22 mouse cellular contexts compared by ENCODE assay signal in genomic region chr16:93742903-93743302, GRCm38 (mm10). TPM values are rescaled to one million over a fixed set of nuclear protein-coding genes. Genes with fewer than 3 reads are reported as not detected.
DNase-seq lines count a peak whose midpoint lies in the region; ATAC-seq and TF ChIP-seq lines count a peak whose summit lies in the region.
"Had no signal": no experiment of that assay in that cellular context is flagged by ENCODE, and none has a peak within 500 bp of the region (broad histone marks: within the 10 kb centered on the region; RNA-seq: fewer than 3 reads in every experiment).

No protein-coding gene starts in this region.

- TF ChIP-seq CTCF in hindbrain, postnatal 0 days (IDR thresholded peaks at IDR 0.05; ENCODE audit: low read depth) = no peak
- no peak for TF ChIP-seq CTCF in lung, embryonic 14.5 days (IDR thresholded peaks at IDR 0.05; ENCODE audit: low read depth)
- no peak for TF ChIP-seq CTCF in stomach, postnatal 0 days (IDR thresholded peaks at IDR 0.05; ENCODE audit: low read depth)

- no peak overlapping the region for H3K4me3 ChIP-seq in hindbrain, postnatal 0 days (ENCODE audit: low read length)
- no peak overlapping the region for H3K4me3 ChIP-seq in hindbrain, embryonic 10.5 days
- H3K4me3 ChIP-seq in lung, embryonic 14.5 days (ENCODE audit: low read depth, low read length) = no peak overlapping the region
- no peak overlapping the region for H3K4me3 ChIP-seq in stomach, embryonic 14.5 days (ENCODE audit: low read depth, low read length)
- H3K4me3 ChIP-seq in stomach, postnatal 0 days (ENCODE audit: low read depth, low read length) = no peak overlapping the region
- H3K4me3 ChIP-seq in stomach, embryonic 16.5 days (replicated peaks; ENCODE audit: low read length) = no peak overlapping the region
- H3K4me3 ChIP-seq: embryonic facial prominence, embryonic 10.5 days; erythroblast, embryonic 14.5 days; forebrain, embryonic 10.5 days; gastrocnemius, adult 2 months; heart, embryonic 10.5 days had no signal

- H3K27ac ChIP-seq in hindbrain, postnatal 0 days = peak overlapping the region; percentile 1; the same call in 1 of the 2 replicates
- no peak overlapping the region for H3K27ac ChIP-seq in hindbrain, embryonic 10.5 days
- H3K27ac ChIP-seq in lung, embryonic 14.5 days (ENCODE audit: low read depth) = peak overlapping the region; percentile 12; the same call in 1 of the 2 replicates
- peak overlapping the region; percentile 58; the same call in 1 of the 2 replicates for H3K27ac ChIP-seq in stomach, embryonic 14.5 days (ENCODE audit: low read length)
- H3K27ac ChIP-seq in stomach, postnatal 0 days (replicated peaks) = no peak overlapping the region
- H3K27ac ChIP-seq in stomach, embryonic 16.5 days (ENCODE audit: low read length) = peak overlapping the region; percentile 47; the same call in 1 of the 2 replicates
- H3K27ac ChIP-seq: embryonic facial prominence, embryonic 10.5 days; forebrain, embryonic 10.5 days; heart, embryonic 10.5 days; hindbrain, embryonic 14.5 days had no signal

- H3K9ac ChIP-seq in hindbrain, postnatal 0 days (replicated peaks; ENCODE audit: low read length) = no peak overlapping the region
- H3K9ac ChIP-seq in lung, embryonic 14.5 days = no peak overlapping the region
- no peak overlapping the region for H3K9ac ChIP-seq in stomach, embryonic 14.5 days (replicated peaks; ENCODE audit: low read depth, low read length)
- no peak overlapping the region for H3K9ac ChIP-seq in stomach, postnatal 0 days (ENCODE audit: low read length)
- H3K9ac ChIP-seq in stomach, embryonic 16.5 days (ENCODE audit: low read length) = no peak overlapping the region
- H3K9ac ChIP-seq: hindbrain, embryonic 14.5 days had no signal

- TF ChIP-seq EP300 in stomach, postnatal 0 days (optimal IDR thresholded peaks at IDR 0.05) = no peak

- peaks cover 28% of the 10 kb centered on the region for H3K36me3 ChIP-seq in hindbrain, postnatal 0 days (ENCODE audit: insufficient read depth, low read length)
- H3K36me3 ChIP-seq in hindbrain, embryonic 10.5 days = peaks cover 7% of the 10 kb centered on the region; the same call in 1 of the 2 replicates
- H3K36me3 ChIP-seq in lung, embryonic 14.5 days (ENCODE audit: insufficient read depth) = 0 out of 2 replicates have a peak, but pooled peaks cover 5% of the 10 kb centered on the region
- no peaks in the 10 kb centered on the region for H3K36me3 ChIP-seq in stomach, embryonic 14.5 days (ENCODE audit: control insufficient read depth, insufficient read depth, low read length)
- H3K36me3 ChIP-seq in stomach, postnatal 0 days (ENCODE audit: control insufficient read depth, insufficient read depth, low read length) = peaks cover 3% of the 10 kb centered on the region; the same call in 1 of the 2 replicates
- no peaks in the 10 kb centered on the region for H3K36me3 ChIP-seq in stomach, embryonic 16.5 days (ENCODE audit: control insufficient read depth, insufficient read depth, low read length)
- H3K36me3 ChIP-seq: forebrain, embryonic 10.5 days; heart, embryonic 10.5 days had no signal

- ATAC-seq in hindbrain, postnatal 0 days = no peak
- no peak for ATAC-seq in lung, embryonic 14.5 days (ENCODE audit: insufficient read depth)
- no peak; the same call in 1 of the 2 replicates for ATAC-seq in stomach, embryonic 14.5 days (ENCODE audit: insufficient number of reproducible peaks, insufficient read depth, low FRiP score, low read depth)
- no peak; the same call in 1 of the 2 replicates for ATAC-seq in stomach, postnatal 0 days (ENCODE audit: low FRiP score, low TSS enrichment)
- ATAC-seq in stomach, embryonic 16.5 days (ENCODE audit: insufficient read depth, low FRiP score) = peak; percentile 35; the same call in 1 of the 2 replicates
- ATAC-seq: forebrain, embryonic 14.5 days had no signal

- H3K4me1 ChIP-seq in hindbrain, postnatal 0 days (ENCODE audit: insufficient read depth, low read length) = no peaks in the 10 kb centered on the region
- peaks cover 4% of the 10 kb centered on the region; the same call in 1 of the 2 replicates for H3K4me1 ChIP-seq in hindbrain, embryonic 10.5 days (replicated peaks)
- H3K4me1 ChIP-seq in lung, embryonic 14.5 days (ENCODE audit: insufficient read depth) = no peaks in the 10 kb centered on the region
- H3K4me1 ChIP-seq in stomach, embryonic 14.5 days (ENCODE audit: control insufficient read depth, insufficient read depth, low read length) = peaks cover 8% of the 10 kb centered on the region; the same call in 1 of the 2 replicates
- no peaks in the 10 kb centered on the region for H3K4me1 ChIP-seq in stomach, postnatal 0 days (replicated peaks; ENCODE audit: control insufficient read depth, insufficient read depth)
- 0 out of 2 replicates have a peak, but pooled peaks cover 3% of the 10 kb centered on the region for H3K4me1 ChIP-seq in stomach, embryonic 16.5 days (ENCODE audit: control insufficient read depth, insufficient read depth, low read length)

- 56% methylated on average over 1 of the region's 1 CpGs for WGBS in hindbrain, postnatal 0 days
- 67% methylated on average over 1 of the region's 1 CpGs for WGBS in hindbrain, embryonic 10.5 days
- 21% methylated on average over 1 of the region's 1 CpGs for WGBS in lung, embryonic 14.5 days
- WGBS in stomach, embryonic 14.5 days = 20% methylated on average over 1 of the region's 1 CpGs
- WGBS in stomach, postnatal 0 days = 37% methylated on average over 1 of the region's 1 CpGs
- WGBS in stomach, embryonic 16.5 days = 29% methylated on average over 1 of the region's 1 CpGs

- no peaks in the 10 kb centered on the region for H3K27me3 ChIP-seq in hindbrain, postnatal 0 days (ENCODE audit: insufficient read depth, low read length)
- H3K27me3 ChIP-seq in hindbrain, embryonic 10.5 days (ENCODE audit: insufficient read depth, poor library complexity, severe bottlenecking) = no peaks in the 10 kb centered on the region
- H3K27me3 ChIP-seq in lung, embryonic 14.5 days (ENCODE audit: insufficient read depth, low read length) = no peaks in the 10 kb centered on the region
- no peaks in the 10 kb centered on the region for H3K27me3 ChIP-seq in stomach, embryonic 14.5 days (ENCODE audit: control insufficient read depth, insufficient read depth, low read length)
- H3K27me3 ChIP-seq in stomach, postnatal 0 days (ENCODE audit: control insufficient read depth, insufficient read depth, low read length) = no peaks in the 10 kb centered on the region
- no peaks in the 10 kb centered on the region for H3K27me3 ChIP-seq in stomach, embryonic 16.5 days (ENCODE audit: control insufficient read depth, insufficient read depth, low read length)

- no peak for DNase-seq in hindbrain, postnatal 0 days (ENCODE audit: low spot score)
- DNase-seq in hindbrain, embryonic 10.5 days (ENCODE audit: low spot score) = no peak
- DNase-seq in lung, embryonic 14.5 days = peak; percentile 9
- no peak for DNase-seq in lung, postnatal 25 days (ENCODE audit: low spot score)
- no peak for DNase-seq in stomach, postnatal 0 days (ENCODE audit: low spot score)
- no peak for DNase-seq in heart, adult 9 months (ENCODE audit: low spot score in 2 of 2)
- DNase-seq: adrenal gland, postnatal 14 days; cerebellum, adult 11-12 months; cerebellum, adult 9-11 months; gastrocnemius, adult 2 months; gastrocnemius, postnatal 25 days; heart, postnatal 10 days had no signal

- H3K9me3 ChIP-seq in hindbrain, postnatal 0 days (ENCODE audit: low read length) = no peaks in the 10 kb centered on the region
- H3K9me3 ChIP-seq in hindbrain, embryonic 10.5 days = no peaks in the 10 kb centered on the region
- H3K9me3 ChIP-seq in lung, embryonic 14.5 days (ENCODE audit: low read depth, low read length) = no peaks in the 10 kb centered on the region
- no peaks in the 10 kb centered on the region for H3K9me3 ChIP-seq in stomach, embryonic 14.5 days (ENCODE audit: control insufficient read depth, low read depth, low read length)
- H3K9me3 ChIP-seq in stomach, postnatal 0 days (ENCODE audit: control insufficient read depth, low read length) = no peaks in the 10 kb centered on the region
- no peaks in the 10 kb centered on the region for H3K9me3 ChIP-seq in stomach, embryonic 16.5 days (replicated peaks; ENCODE audit: control insufficient read depth, low read length)
- H3K9me3 ChIP-seq: embryonic facial prominence, embryonic 10.5 days; forebrain, embryonic 10.5 days; heart, embryonic 10.5 days had no signal

- H3K4me2 ChIP-seq in hindbrain, postnatal 0 days (ENCODE audit: low read depth, low read length) = no peak overlapping the region
- no peak overlapping the region for H3K4me2 ChIP-seq in lung, embryonic 14.5 days
- no peak overlapping the region for H3K4me2 ChIP-seq in stomach, embryonic 14.5 days (replicated peaks; ENCODE audit: low read depth, low read length)
- no peak overlapping the region for H3K4me2 ChIP-seq in stomach, postnatal 0 days (replicated peaks; ENCODE audit: low read depth)
- no peak overlapping the region for H3K4me2 ChIP-seq in stomach, embryonic 16.5 days (ENCODE audit: low read depth, low read length)
- H3K4me2 ChIP-seq: hindbrain, embryonic 14.5 days had no signal

RNA-seq across cellular contexts. Expression of gene Dop1b, which starts 31.2 kb away (rescaled TPM):
- 60.9 and 74.8 TPM in 2 replicates for total RNA-seq in hindbrain, postnatal 0 days (2014; rRNA removed)
- polyA plus RNA-seq in hindbrain, postnatal 0 days (2015; fragmentation: Nextera tagmentation; extraction: Ambion mirVana) = 25.4 and 26.8 TPM in 2 replicates
- 12.0 and 20.2 TPM in 2 replicates for polyA plus RNA-seq in hindbrain, embryonic 10.5 days (2016; fragmentation: Nextera tagmentation; extraction: Ambion mirVana)
- 13.4 and 16.2 TPM in 2 replicates for polyA plus RNA-seq in lung, embryonic 14.5 days (2014; fragmentation: Nextera tagmentation; extraction: Ambion mirVana)
- polyA plus RNA-seq in stomach, embryonic 14.5 days (2014; fragmentation: Nextera tagmentation; extraction: Ambion mirVana) = 20.4 and 24.7 TPM in 2 replicates
- 20.1 and 20.9 TPM in 2 replicates for polyA plus RNA-seq in stomach, postnatal 0 days (2015; fragmentation: Nextera tagmentation; extraction: Ambion mirVana)
- 27.8 and 35.6 TPM in 2 replicates for polyA plus RNA-seq in stomach, embryonic 16.5 days (2015; fragmentation: Nextera tagmentation; extraction: Ambion mirVana)

RNA-seq across cellular contexts. Expression of gene Cbr3, which starts 59.9 kb away (rescaled TPM):
- 0.58 and 5.1 TPM in 2 replicates for total RNA-seq in hindbrain, postnatal 0 days (2014; rRNA removed)
- 4.8 and 5.4 TPM in 2 replicates for polyA plus RNA-seq in hindbrain, postnatal 0 days (2015; fragmentation: Nextera tagmentation; extraction: Ambion mirVana)
- polyA plus RNA-seq in hindbrain, embryonic 10.5 days (2016; fragmentation: Nextera tagmentation; extraction: Ambion mirVana) = 1.3 and 1.5 TPM in 2 replicates
- polyA plus RNA-seq in lung, embryonic 14.5 days (2014; fragmentation: Nextera tagmentation; extraction: Ambion mirVana) = 4.4 and 5.4 TPM in 2 replicates
- 13.8 and 15.1 TPM in 2 replicates for polyA plus RNA-seq in stomach, embryonic 14.5 days (2014; fragmentation: Nextera tagmentation; extraction: Ambion mirVana)
- 208 and 229 TPM in 2 replicates for polyA plus RNA-seq in stomach, postnatal 0 days (2015; fragmentation: Nextera tagmentation; extraction: Ambion mirVana)
- 34.8 and 46.2 TPM in 2 replicates for polyA plus RNA-seq in stomach, embryonic 16.5 days (2015; fragmentation: Nextera tagmentation; extraction: Ambion mirVana)
- total RNA-seq: hematopoietic stem cell, adult 5-6 weeks; MEL had no signal
- polyA plus RNA-seq: erythroblast, embryonic 14.5 days had no signal

Comparison
In these comparisons a context has a peak if more than half of its experiments do, and no peak if none do; other contexts are left out.
1. H3K27ac ChIP-seq: peak in hindbrain, postnatal 0 days (single experiment), lung, embryonic 14.5 days (single experiment), stomach, embryonic 14.5 days (single experiment) and stomach, embryonic 16.5 days (single experiment); none in hindbrain, embryonic 10.5 days (single experiment) and stomach, postnatal 0 days (single experiment).